Mouse (Mus musculus) intestine, embryonic 15.5 days (tissue): ENCODE results near the gene Vwa3b. TPM values are rescaled to one million over a fixed set of nuclear protein-coding genes. Genes with fewer than 3 reads are reported as not detected.

Experiments
- ATAC-seq: fragments of 200-750 bp; cut with Nextera tagmentation; 2 replicates; pipeline ENCODE4 v1.8.0; 2017; ENCODE audit warnings: moderate TSS enrichment, moderate library complexity
- H3K27ac ChIP-seq: fragments of 300-500 bp; sonication (generic); 2 replicates; pipeline ENCODE4 v1.5.1; 2015; ENCODE audit warnings: mild to moderate bottlenecking, inconsistent platforms
- H3K27me3 ChIP-seq: fragments of 300-500 bp; sonication (generic); replicated peaks from 2 replicates; pipeline ENCODE4 v1.6.1; 2015; ENCODE audit warnings: inconsistent platforms
- H3K36me3 ChIP-seq: fragments of 300-500 bp; sonication (generic); 2 replicates; pipeline ENCODE4 v1.6.1; 2015; ENCODE audit warnings: inconsistent platforms
- H3K4me1 ChIP-seq: fragments of 300-500 bp; sonication (generic); replicated peaks from 2 replicates; pipeline ENCODE4 v1.6.1; 2015; ENCODE audit warnings: inconsistent platforms
- H3K4me2 ChIP-seq: fragments of 300-500 bp; sonication (generic); replicated peaks from 2 replicates; pipeline ENCODE4 v1.6.1; 2015; ENCODE audit warnings: mild to moderate bottlenecking, inconsistent platforms
- H3K4me3 ChIP-seq: fragments of 300-500 bp; sonication (generic); replicated peaks from 2 replicates; pipeline ENCODE4 v1.5.1; 2015; ENCODE audit warnings: inconsistent platforms
- H3K9ac ChIP-seq: fragments of 300-500 bp; sonication (generic); 2 replicates; pipeline ENCODE4 v1.6.1; 2015; ENCODE audit warnings: inconsistent platforms
- H3K9me3 ChIP-seq: fragments of 300-500 bp; sonication (generic); 2 replicates; pipeline ENCODE4 v1.6.1; 2016; ENCODE audit warnings: inconsistent platforms
- WGBS: fragments of 180-500 bp; shearing (Covaris S2); methylation state at CpG from one replicate; pipeline ENCODE4 v1.1.7; 2015; 5-methylcytosine and 5-hydroxymethylcytosine counted together
- polyA plus RNA-seq: library from polyadenylated mRNA; unstranded; fragments of >200 nt; fragmentation: Nextera tagmentation; extraction: Ambion mirVana; gene quantifications from 2 replicates; pipeline ENCODE4 v1.2.1, GENCODE M21; 2015

Gene Vwa3b
- polyA plus RNA-seq, 1 experiment from 2014 or later = 1.7 TPM

DNA sequence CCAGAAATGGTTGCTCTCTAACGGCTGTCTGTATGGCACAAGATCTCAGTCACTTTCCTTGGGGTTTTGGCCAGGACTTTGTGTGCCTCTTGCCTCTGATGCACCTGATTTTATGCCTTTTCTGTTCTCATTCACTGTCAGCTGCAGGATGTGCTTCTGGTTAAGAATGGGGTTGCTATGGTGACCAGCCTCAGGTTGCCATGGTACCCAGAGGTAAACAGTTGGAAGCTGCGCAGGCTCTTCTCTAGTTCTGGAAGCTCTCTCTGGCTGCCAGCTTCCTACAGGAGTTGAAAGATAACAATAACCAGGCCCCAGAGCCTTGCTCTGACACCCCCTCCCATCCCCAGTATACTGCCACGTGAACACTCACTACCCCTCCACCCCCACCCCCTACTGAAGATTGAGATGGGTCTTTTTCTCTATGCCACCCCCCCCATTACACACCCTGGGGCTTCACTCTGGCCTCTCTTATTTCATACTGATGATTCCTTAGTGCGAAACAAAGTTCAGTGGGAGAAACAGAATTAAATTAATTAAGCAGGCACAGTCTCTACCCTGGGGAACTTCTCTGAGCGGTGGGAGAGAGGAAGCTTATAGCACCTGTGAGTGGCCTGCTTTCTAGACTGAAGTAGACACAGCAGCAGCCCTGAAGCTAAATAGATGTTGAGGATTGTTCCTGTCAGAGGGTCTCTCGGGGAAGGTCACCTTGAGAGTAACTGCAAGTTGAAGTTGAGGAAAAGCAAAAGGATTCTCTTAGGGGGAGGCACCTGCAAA lies 193.9 kb downstream of the Vwa3b start:
- H3K36me3 ChIP-seq = no peaks in the 10 kb centered on the region
- H3K4me2 ChIP-seq = no peak overlapping the region
- H3K27ac ChIP-seq = no peak overlapping the region
- peak; percentile 76 for ATAC-seq
- no peaks in the 10 kb centered on the region for H3K9me3 ChIP-seq
- 38% methylated on average over 6 of the region's 6 CpGs for WGBS
- H3K27me3 ChIP-seq = no peaks in the 10 kb centered on the region
- 0 out of 2 replicates have a peak, but pooled peaks cover 6% of the 10 kb centered on the region for H3K4me1 ChIP-seq
- no peak overlapping the region for H3K9ac ChIP-seq
- no peak overlapping the region for H3K4me3 ChIP-seq

DNA sequence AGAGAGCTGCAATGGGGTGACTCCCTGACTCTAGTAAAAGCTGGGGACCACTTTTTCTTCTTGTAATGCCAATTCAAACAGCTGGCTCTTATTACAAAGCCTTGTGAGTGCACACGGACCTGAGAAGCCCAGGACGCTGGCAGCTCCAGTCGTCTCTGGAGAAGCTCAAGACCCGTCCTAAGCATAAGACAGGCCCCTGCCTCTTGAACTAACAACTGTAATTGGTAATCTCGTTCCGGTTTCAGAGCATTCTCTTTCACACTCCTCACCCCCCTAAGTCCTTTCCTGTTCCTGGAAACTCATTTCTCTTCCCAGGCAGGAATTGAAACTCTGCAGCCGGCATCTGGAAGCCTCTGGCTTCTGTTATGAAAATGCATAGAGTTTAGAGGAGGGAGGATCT lies 195.6 kb downstream of the Vwa3b start:
- H3K27me3 ChIP-seq = no peaks in the 10 kb centered on the region
- H3K9ac ChIP-seq = no peak overlapping the region
- 0 out of 2 replicates have a peak, but pooled peaks cover 6% of the 10 kb centered on the region for H3K4me1 ChIP-seq
- WGBS = 28% methylated on average over 7 of the region's 7 CpGs
- no peaks in the 10 kb centered on the region for H3K36me3 ChIP-seq
- H3K4me2 ChIP-seq = no peak overlapping the region
- ATAC-seq = peak; percentile 34; the same call in 1 of the 2 replicates
- 0 out of 2 replicates have a peak overlapping the region, but pooled peaks have one; percentile 41 for H3K27ac ChIP-seq
- H3K4me3 ChIP-seq = no peak overlapping the region
- H3K9me3 ChIP-seq = no peaks in the 10 kb centered on the region

DNA sequence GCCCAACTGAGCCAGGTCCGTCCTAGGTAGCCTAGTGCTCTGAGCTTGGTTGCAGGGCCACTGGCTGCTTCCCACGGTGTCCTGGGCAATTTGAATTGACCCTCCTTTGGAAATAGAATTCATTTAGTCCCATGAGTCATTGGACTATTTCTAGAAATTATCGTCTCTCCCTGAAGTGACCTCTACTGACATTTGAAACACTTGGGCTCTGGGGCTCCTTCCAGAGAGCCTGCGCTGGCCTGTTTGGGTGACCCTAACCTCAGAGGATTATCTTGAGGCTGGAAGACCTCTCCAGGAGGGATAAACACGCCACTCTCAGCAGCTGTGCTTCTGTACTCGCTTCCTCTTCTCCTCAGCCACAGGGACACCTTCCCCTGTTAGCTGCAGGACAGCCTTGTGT lies 204.0 kb downstream of the Vwa3b start:
- Histone ChIP-seq H3K27ac (no peak overlapping the region), H3K4me1 (no peaks in the 10 kb centered on the region), H3K4me2 (no peak overlapping the region), H3K4me3 (no peak overlapping the region), H3K27me3 (no peaks in the 10 kb centered on the region), H3K9ac (no peak overlapping the region), H3K36me3 (no peaks in the 10 kb centered on the region), H3K9me3 (no peaks in the 10 kb centered on the region)
- WGBS = 54% methylated on average over 6 of the region's 6 CpGs
- no peak for ATAC-seq

DNA sequence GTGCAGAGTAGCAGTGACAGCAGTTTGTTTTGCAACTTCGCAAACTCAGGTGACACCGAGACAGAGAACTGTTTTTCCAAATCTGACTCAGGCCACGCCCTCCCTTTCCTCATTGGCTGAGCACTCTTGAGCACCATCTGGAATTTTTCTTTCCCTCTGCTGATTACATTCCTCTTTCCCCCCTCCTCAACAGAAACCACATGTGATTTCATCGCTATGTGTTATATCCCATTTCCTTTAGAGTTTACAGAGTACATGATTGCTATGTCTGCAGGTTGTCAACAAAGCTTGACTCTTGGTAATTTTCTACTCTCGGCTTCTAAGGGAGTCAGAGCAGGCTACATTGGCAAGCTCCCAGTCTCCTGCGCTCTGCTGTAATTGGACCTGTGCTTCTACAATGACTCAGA lies 204.9 kb downstream of the Vwa3b start:
- Histone ChIP-seq H3K36me3 (no peaks in the 10 kb centered on the region), H3K4me1 (no peaks in the 10 kb centered on the region), H3K9me3 (no peaks in the 10 kb centered on the region), H3K27me3 (no peaks in the 10 kb centered on the region), H3K4me3 (no peak overlapping the region), H3K9ac (no peak overlapping the region), H3K27ac (no peak overlapping the region), H3K4me2 (peak overlapping the region; percentile 17; the same call in 1 of the 2 replicates)
- 33% methylated on average over 6 of the region's 6 CpGs for WGBS
- peak; percentile 65 for ATAC-seq

Other genes starting within 250 kb of the Vwa3b start
- gene Tmem131, start 82.9 kb upstream of the Vwa3b start, polyA plus RNA-seq = 13.3 and 13.7 TPM in 2 replicates
- gene Cnga3, start 187.8 kb downstream of the Vwa3b start, polyA plus RNA-seq = 0.08 TPM in 2 replicates